Mouse (Mus musculus): ENCODE results near the gene Amy2a5. TPM values are rescaled to one million over a fixed set of nuclear protein-coding genes. Genes with fewer than 3 reads are reported as not detected.
"Not testable (repeated sequence)": the region's sequence is repeated elsewhere in the genome, so short reads cannot be mapped to it uniquely, and the experiment has no call there.

Gene Amy2a5
- not detected in 2 replicates for total RNA-seq (2014; rRNA removed; ENCODE audit: low replicate concordance)
- not detected in 2 replicates for polyA plus RNA-seq (2015; fragmentation: Nextera tagmentation; extraction: Ambion mirVana)

- not testable (repeated sequence) for H3K27me3 ChIP-seq (ENCODE audit: control insufficient read depth, insufficient read depth, low read length); H3K4me3 ChIP-seq (ENCODE audit: low read depth, low read length); H3K36me3 ChIP-seq (replicated peaks; ENCODE audit: control insufficient read depth, insufficient read depth, low read length); H3K9me3 ChIP-seq (replicated peaks; ENCODE audit: control insufficient read depth, low read length); H3K27ac ChIP-seq (ENCODE audit: low read depth); ATAC-seq (ENCODE audit: insufficient read depth, low read depth); DNase-seq (ENCODE audit: low spot score); H3K4me1 ChIP-seq (ENCODE audit: control insufficient read depth, insufficient read depth); H3K9ac ChIP-seq (replicated peaks; ENCODE audit: low read depth, low read length); H3K4me2 ChIP-seq (ENCODE audit: low read depth, low read length)
- no CpG with 5 or more reads among the region's 4 CpGs for WGBS
Measured at GRCm38 (mm10) chr3:113258737-113259136, at the start of gene Amy2a5. Amy2a5 (minus strand) TSS chr3:113258837.

- H3K9me3 ChIP-seq (replicated peaks; ENCODE audit: control insufficient read depth, low read length); DNase-seq (ENCODE audit: low spot score): not testable (repeated sequence)
Measured at GRCm38 (mm10) chr3:113291349-113291748, 32.7 kb upstream of the Amy2a5 start, which contains the start of gene Amy2a4. Amy2a4 (minus strand) TSS chr3:113291449.

GRCm38 (mm10) chr3:113280285-113280684, 21.6 kb upstream of the Amy2a5 start:
- not testable (repeated sequence) for H3K27ac ChIP-seq (ENCODE audit: low read depth); DNase-seq (ENCODE audit: low spot score); H3K27me3 ChIP-seq (ENCODE audit: control insufficient read depth, insufficient read depth, low read length); H3K4me3 ChIP-seq (ENCODE audit: low read depth, low read length); ATAC-seq (ENCODE audit: insufficient read depth, low read depth); H3K4me2 ChIP-seq (ENCODE audit: low read depth, low read length); H3K36me3 ChIP-seq (replicated peaks; ENCODE audit: control insufficient read depth, insufficient read depth, low read length); H3K9me3 ChIP-seq (replicated peaks; ENCODE audit: control insufficient read depth, low read length); H3K9ac ChIP-seq (replicated peaks; ENCODE audit: low read depth, low read length); H3K4me1 ChIP-seq (ENCODE audit: control insufficient read depth, insufficient read depth)

More at GRCm38 (mm10) chr3:113291349-113291748, 32.7 kb upstream of the Amy2a5 start, which contains the start of gene Amy2a4:
- not testable (repeated sequence) for H3K36me3 ChIP-seq (replicated peaks; ENCODE audit: control insufficient read depth, insufficient read depth, low read length); H3K27me3 ChIP-seq (ENCODE audit: control insufficient read depth, insufficient read depth, low read length); H3K27ac ChIP-seq (ENCODE audit: low read depth); H3K9ac ChIP-seq (replicated peaks; ENCODE audit: low read depth, low read length); H3K4me1 ChIP-seq (ENCODE audit: control insufficient read depth, insufficient read depth); ATAC-seq (ENCODE audit: insufficient read depth, low read depth); H3K4me2 ChIP-seq (ENCODE audit: low read depth, low read length); H3K4me3 ChIP-seq (ENCODE audit: low read depth, low read length)
- WGBS, result no CpG with 5 or more reads among the region's 4 CpGs

GRCm38 (mm10) chr3:113279586-113279985, 20.9 kb upstream of the Amy2a5 start:
- H3K9me3 ChIP-seq (replicated peaks; ENCODE audit: control insufficient read depth, low read length); H3K27me3 ChIP-seq (ENCODE audit: control insufficient read depth, insufficient read depth, low read length); DNase-seq (ENCODE audit: low spot score); ATAC-seq (ENCODE audit: insufficient read depth, low read depth); H3K4me3 ChIP-seq (ENCODE audit: low read depth, low read length); H3K36me3 ChIP-seq (replicated peaks; ENCODE audit: control insufficient read depth, insufficient read depth, low read length); H3K4me2 ChIP-seq (ENCODE audit: low read depth, low read length); H3K27ac ChIP-seq (ENCODE audit: low read depth); H3K4me1 ChIP-seq (ENCODE audit: control insufficient read depth, insufficient read depth); H3K9ac ChIP-seq (replicated peaks; ENCODE audit: low read depth, low read length): not testable (repeated sequence)

GRCm38 (mm10) chr3:113227115-113227514, 31.5 kb downstream of the Amy2a5 start:
- 74% methylated on average over 1 of the region's 1 CpGs for WGBS
- DNase-seq (ENCODE audit: low spot score), result no peak
- Histone ChIP-seq H3K4me3 (ENCODE audit: low read depth, low read length) (no peak overlapping the region), H3K4me1 (ENCODE audit: control insufficient read depth, insufficient read depth) (no peaks in the 10 kb centered on the region), H3K9me3 (replicated peaks; ENCODE audit: control insufficient read depth, low read length) (0 out of 2 replicates have a peak, but pooled peaks cover 5% of the 10 kb centered on the region), H3K36me3 (replicated peaks; ENCODE audit: control insufficient read depth, insufficient read depth, low read length) (no peaks in the 10 kb centered on the region), H3K4me2 (ENCODE audit: low read depth, low read length) (no peak overlapping the region), H3K9ac (replicated peaks; ENCODE audit: low read depth, low read length) (no peak overlapping the region), H3K27me3 (ENCODE audit: control insufficient read depth, insufficient read depth, low read length) (no peaks in the 10 kb centered on the region), H3K27ac (ENCODE audit: low read depth) (no peak overlapping the region)
- no peak for ATAC-seq (ENCODE audit: insufficient read depth, low read depth)
- TF ChIP-seq CTCF (IDR thresholded peaks at IDR 0.05; ENCODE audit: low read depth), result no peak
- TF ChIP-seq EP300 (IDR thresholded peaks at IDR 0.05; ENCODE audit: low read depth), result no peak

Other genes starting within 250 kb of the Amy2a5 start
- gene Amy2a4, start 32.6 kb upstream of the Amy2a5 start, total RNA-seq (2014; rRNA removed; ENCODE audit: low replicate concordance), result not detected in 2 replicates
- gene Amy2a4, start 32.6 kb upstream of the Amy2a5 start, polyA plus RNA-seq (2015; fragmentation: Nextera tagmentation; extraction: Ambion mirVana), result not detected in 2 replicates
- not detected in 2 replicates for gene Amy2a3, start 65.2 kb upstream of the Amy2a5 start, total RNA-seq (2014; rRNA removed; ENCODE audit: low replicate concordance)
- gene Amy2a3, start 65.2 kb upstream of the Amy2a5 start, polyA plus RNA-seq (2015; fragmentation: Nextera tagmentation; extraction: Ambion mirVana), result not detected in 2 replicates
- not detected in 2 replicates for gene Amy2a2, start 97.8 kb upstream of the Amy2a5 start, total RNA-seq (2014; rRNA removed; ENCODE audit: low replicate concordance)
- not detected in 2 replicates for gene Amy2a2, start 97.8 kb upstream of the Amy2a5 start, polyA plus RNA-seq (2015; fragmentation: Nextera tagmentation; extraction: Ambion mirVana)

Measured in heart, postnatal 0 days (tissue).